Mouse (Mus musculus): Measurements from ENCODE around the gene Fbxo34.

DNA sequence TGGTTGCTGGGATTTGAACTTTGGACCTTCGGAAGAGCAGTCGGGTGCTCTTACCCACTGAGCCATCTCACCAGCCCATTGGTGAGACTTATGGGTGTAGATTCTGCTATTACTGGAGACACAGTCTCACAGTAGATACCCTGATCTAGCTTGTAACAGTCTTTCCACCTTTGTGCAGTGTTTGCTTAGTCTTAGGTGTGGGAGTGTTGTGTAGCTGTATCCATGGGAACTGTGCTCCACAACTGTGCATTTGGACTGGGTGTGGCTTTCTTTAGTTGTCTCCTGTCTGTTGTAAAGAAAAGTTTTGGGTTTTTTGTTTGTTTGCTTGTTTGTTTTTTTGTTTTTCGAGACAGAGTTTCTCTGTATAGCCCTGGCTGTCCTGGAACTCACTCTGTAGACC is 45.7 kb downstream of the Fbxo34 start:
- TF ChIP-seq CTCF (IDR thresholded peaks at IDR 0.05; ENCODE audit: extremely low read depth, insufficient read depth, low read length) (no peak), POLR2A (IDR thresholded peaks at IDR 0.05; ENCODE audit: extremely low read depth, insufficient read depth, low read length) (no peak)

Data from cortical plate, adult 2 months (tissue).